Mouse (Mus musculus) forebrain, embryonic 16.5 days (tissue): ENCODE results near the gene Rab3d. TPM values are rescaled to one million over a fixed set of nuclear protein-coding genes. Genes with fewer than 3 reads are reported as not detected.

Experiments
- ATAC-seq: fragments of 200-750 bp; cut with Nextera tagmentation; 2 replicates; pipeline ENCODE4 v1.8.0; 2017; ENCODE audit warnings: mild to moderate bottlenecking, moderate library complexity
- H3K27ac ChIP-seq: fragments of 300-500 bp; sonication (generic); 2 replicates; pipeline ENCODE4 v1.5.1; 2014; ENCODE audit warnings: low read length, control low read depth
- H3K27me3 ChIP-seq: fragments of 300-500 bp; sonication (generic); replicated peaks from 2 replicates; pipeline ENCODE4 v1.6.1; 2014; ENCODE audit warnings: low read length; ENCODE audit not compliant: control insufficient read depth, insufficient read depth
- H3K36me3 ChIP-seq: fragments of 300-500 bp; sonication (generic); 2 replicates; pipeline ENCODE4 v1.6.1; 2014; ENCODE audit not compliant: control insufficient read depth, insufficient read depth
- H3K4me1 ChIP-seq: fragments of 300-500 bp; sonication (generic); replicated peaks from 2 replicates; pipeline ENCODE4 v1.6.1; 2014; ENCODE audit warnings: low read length; ENCODE audit not compliant: control insufficient read depth, insufficient read depth
- H3K4me2 ChIP-seq: fragments of 300-500 bp; sonication (generic); 2 replicates; pipeline ENCODE4 v1.6.1; 2014; ENCODE audit warnings: mild to moderate bottlenecking, low read length, control low read depth
- H3K4me3 ChIP-seq: fragments of 300-500 bp; sonication (generic); replicated peaks from 2 replicates; pipeline ENCODE4 v1.5.1; 2014; ENCODE audit warnings: mild to moderate bottlenecking, low read length, control low read depth
- H3K9ac ChIP-seq: fragments of 300-500 bp; sonication (generic); replicated peaks from 2 replicates; pipeline ENCODE4 v1.6.1; 2014; ENCODE audit warnings: low read depth, low read length, control low read depth
- H3K9me3 ChIP-seq: fragments of 300-500 bp; sonication (generic); 2 replicates; pipeline ENCODE4 v1.6.1; 2016; ENCODE audit warnings: low read length; ENCODE audit not compliant: control insufficient read depth
- WGBS: fragments of 180-500 bp; shearing (Covaris S2); extraction: QIAGEN DNeasy Blood & Tissue Kit; methylation state at CpG from one replicate; pipeline ENCODE4 v1.1.7; 2014; 5-methylcytosine and 5-hydroxymethylcytosine counted together
- polyA plus RNA-seq: library from polyadenylated mRNA; unstranded; fragments of >200 nt; fragmentation: Nextera tagmentation; extraction: Ambion mirVana; gene quantifications from 2 replicates; pipeline ENCODE4 v1.2.1, GENCODE M21; 2015

Gene Rab3d
- polyA plus RNA-seq, 1 experiment from 2014 or later: 37.4 TPM

- Histone ChIP-seq H3K9me3 (no peaks in the 10 kb centered on the region), H3K4me1 (peaks cover 10% of the 10 kb centered on the region), H3K27me3 (no peaks in the 10 kb centered on the region), H3K4me2 (no peak overlapping the region), H3K36me3 (no peaks in the 10 kb centered on the region), H3K4me3 (no peak overlapping the region), H3K27ac (no peak overlapping the region), H3K9ac (no peak overlapping the region)
- no peak for ATAC-seq
- WGBS: 55% methylated on average over 12 of the region's 12 CpGs
Measured at GRCm38 (mm10) chr9:21932445-21933137, 14.6 kb upstream of the Rab3d start.

DNA sequence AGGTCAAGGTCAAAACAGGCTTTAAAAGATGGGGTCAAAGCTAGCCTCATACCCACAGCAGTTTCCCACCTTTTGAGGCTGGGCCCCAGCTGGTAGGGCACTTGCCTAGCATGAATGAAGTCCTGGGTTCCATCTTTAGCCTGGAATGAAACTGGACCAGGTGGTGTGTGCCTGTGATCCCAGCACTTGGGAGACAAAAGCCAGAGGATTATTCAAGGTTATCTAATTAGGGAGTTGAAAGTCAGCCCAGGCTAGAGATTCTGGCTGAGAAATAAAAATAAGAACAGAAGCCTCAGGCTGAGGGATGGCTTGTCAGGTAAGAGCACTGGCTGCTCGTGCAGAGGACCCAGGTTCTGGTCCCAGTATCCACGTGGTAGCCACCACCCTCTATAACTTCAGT lies 14.0 kb upstream of the Rab3d start:
- Histone ChIP-seq H3K27ac (no peak overlapping the region), H3K9me3 (no peaks in the 10 kb centered on the region), H3K4me1 (peaks cover 8% of the 10 kb centered on the region), H3K9ac (no peak overlapping the region), H3K4me2 (no peak overlapping the region), H3K27me3 (no peaks in the 10 kb centered on the region), H3K4me3 (no peak overlapping the region), H3K36me3 (no peaks in the 10 kb centered on the region)
- WGBS: 68% methylated on average over 2 of the region's 2 CpGs
- no peak for ATAC-seq

DNA sequence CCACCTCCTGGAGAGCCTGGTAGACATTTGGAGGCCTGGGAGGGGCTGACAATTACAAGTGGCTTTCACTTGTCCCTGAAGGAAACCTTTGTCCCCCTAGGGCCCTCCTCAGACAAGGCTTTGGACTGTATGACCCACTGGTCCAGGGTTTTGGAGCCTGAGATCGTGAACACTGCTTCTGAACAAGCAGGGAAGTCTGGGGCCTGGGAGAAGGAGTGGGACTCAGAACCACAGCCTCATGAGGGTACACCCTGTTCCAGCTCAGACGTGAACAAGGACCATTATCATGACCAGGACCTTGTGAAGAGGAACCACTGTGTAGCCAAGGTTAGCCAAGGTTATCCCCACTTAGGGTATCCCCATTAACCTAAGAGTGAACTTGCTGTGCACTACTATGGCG lies 11.2 kb upstream of the Rab3d start:
- H3K4me3 ChIP-seq: no peak overlapping the region
- 83% methylated on average over 3 of the region's 3 CpGs for WGBS
- no peaks in the 10 kb centered on the region for H3K36me3 ChIP-seq
- H3K27me3 ChIP-seq: no peaks in the 10 kb centered on the region
- H3K27ac ChIP-seq: no peak overlapping the region
- no peaks in the 10 kb centered on the region for H3K9me3 ChIP-seq
- peaks cover 14% of the 10 kb centered on the region for H3K4me1 ChIP-seq
- H3K9ac ChIP-seq: no peak overlapping the region
- H3K4me2 ChIP-seq: no peak overlapping the region
- no peak for ATAC-seq

DNA sequence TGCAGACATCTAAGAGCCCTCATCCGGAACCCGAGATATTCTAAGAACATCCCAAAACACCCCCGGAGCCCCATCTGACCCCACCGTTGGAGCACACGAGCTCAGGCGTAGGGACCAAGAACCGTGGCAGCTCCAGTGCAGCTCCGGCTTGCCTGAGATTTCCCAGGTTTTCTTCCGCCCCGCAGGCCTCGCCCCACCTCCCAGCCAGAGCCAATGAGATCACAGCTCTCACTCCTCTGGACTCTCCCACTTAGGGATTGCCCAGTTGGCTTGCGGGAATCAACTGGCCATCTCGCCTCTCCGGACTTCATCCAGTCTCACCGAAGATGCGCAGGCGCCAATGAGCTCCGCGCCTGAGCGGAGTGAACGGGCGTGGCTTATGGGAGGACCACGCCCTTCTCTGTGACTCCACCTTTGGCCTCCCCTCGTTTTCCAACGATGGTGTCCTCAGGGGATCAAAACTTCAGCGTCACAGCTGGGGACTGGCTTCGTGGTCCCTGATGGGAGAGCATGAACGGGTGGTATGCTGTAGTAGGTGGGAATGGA lies 9.3 kb upstream of the Rab3d start, which contains the start of the genes Ccdc159 and Tmem205:
Ccdc159 (plus strand) TSS at position 264 of the 546 bp plus-strand sequence.
Tmem205 (minus strand) TSS at position 349 of the 546 bp plus-strand sequence.
- H3K9ac ChIP-seq: peak within 1 kb of the TSS; percentile 78
- under 1% methylated on average over 28 of the region's 28 CpGs for WGBS
- H3K4me2 ChIP-seq: peak within 1 kb of the TSS; percentile 66
- H3K27me3 ChIP-seq: no peaks in the 10 kb centered on the region
- no peaks in the 10 kb centered on the region for H3K9me3 ChIP-seq
- peak; percentile 96 for ATAC-seq
- H3K4me1 ChIP-seq: peaks cover 14% of the 10 kb centered on the region
- H3K27ac ChIP-seq: peak within 1 kb of the TSS; percentile 62
- peak within 1 kb of the TSS; percentile 58 for H3K4me3 ChIP-seq
- H3K36me3 ChIP-seq: no peaks in the 10 kb centered on the region

DNA sequence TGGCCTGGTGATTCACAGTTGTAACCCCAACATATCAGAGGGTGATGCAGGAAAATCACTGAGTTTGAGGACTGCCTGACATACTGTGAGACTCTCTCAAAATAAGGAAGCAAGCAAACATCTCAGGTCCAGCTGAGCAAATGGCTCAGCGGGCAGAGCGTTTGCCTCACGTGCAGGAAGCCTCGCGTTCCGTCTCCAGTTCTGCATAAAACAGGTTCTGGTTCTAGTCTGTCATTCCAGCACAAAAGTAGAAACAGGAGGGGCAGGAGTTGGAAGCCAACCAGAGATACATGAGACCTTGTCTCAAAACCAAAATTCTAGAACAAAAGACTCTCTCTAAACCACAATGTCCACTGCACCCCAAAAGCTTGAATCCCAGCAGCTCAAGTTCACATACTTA lies 8.8 kb upstream of the Rab3d start:
- WGBS: 5% methylated on average over 6 of the region's 6 CpGs
- 0 out of 2 replicates have a peak, but pooled peaks have one; percentile 5 for ATAC-seq

GRCm38 (mm10) chr9:21926155-21926554 lies 8.2 kb upstream of the Rab3d start:
- Histone ChIP-seq H3K4me1 (peaks cover 14% of the 10 kb centered on the region), H3K4me2 (peak overlapping the region; percentile 66), H3K27me3 (no peaks in the 10 kb centered on the region), H3K4me3 (peak overlapping the region; percentile 58; the same call in 1 of the 2 replicates), H3K9me3 (no peaks in the 10 kb centered on the region), H3K36me3 (no peaks in the 10 kb centered on the region), H3K27ac (no peak overlapping the region), H3K9ac (no peak overlapping the region)
- no peak for ATAC-seq
- WGBS: 79% methylated on average over 6 of the region's 6 CpGs

More for the DNA sequence above, 8.8 kb upstream of the Rab3d start:
- H3K4me3 ChIP-seq: peak overlapping the region; percentile 58
- peak overlapping the region; percentile 62 for H3K27ac ChIP-seq
- peak overlapping the region; percentile 66 for H3K4me2 ChIP-seq
- H3K27me3 ChIP-seq: no peaks in the 10 kb centered on the region
- no peaks in the 10 kb centered on the region for H3K9me3 ChIP-seq
- H3K4me1 ChIP-seq: peaks cover 14% of the 10 kb centered on the region
- H3K36me3 ChIP-seq: no peaks in the 10 kb centered on the region
- H3K9ac ChIP-seq: peak overlapping the region; percentile 78

DNA sequence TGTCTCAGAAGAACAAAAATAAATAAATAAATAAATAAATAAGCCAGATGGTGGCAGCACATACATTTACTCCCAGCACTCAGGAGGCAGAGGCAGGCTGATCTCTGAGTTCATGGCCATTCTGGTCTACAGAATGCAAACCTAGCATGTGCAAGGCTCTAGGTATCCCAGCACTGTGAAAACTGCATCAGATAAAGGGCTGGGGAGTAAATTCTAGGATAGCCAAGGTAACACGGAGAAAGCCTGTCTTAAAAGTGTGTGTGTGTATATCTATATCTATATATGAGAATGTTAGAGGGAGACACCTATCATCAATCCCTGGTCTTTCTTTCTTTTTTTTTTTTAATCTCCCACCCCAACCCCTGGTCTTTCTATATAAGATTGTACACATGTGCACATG lies 7.5 kb upstream of the Rab3d start:
- H3K27ac ChIP-seq: no peak overlapping the region
- ATAC-seq: no peak
- no peak overlapping the region for H3K9ac ChIP-seq
- H3K9me3 ChIP-seq: no peaks in the 10 kb centered on the region
- no peak overlapping the region for H3K4me3 ChIP-seq
- peaks cover 14% of the 10 kb centered on the region for H3K4me1 ChIP-seq
- 100% methylated on average over 1 of the region's 1 CpGs for WGBS
- H3K27me3 ChIP-seq: no peaks in the 10 kb centered on the region
- H3K36me3 ChIP-seq: no peaks in the 10 kb centered on the region
- H3K4me2 ChIP-seq: no peak overlapping the region

DNA sequence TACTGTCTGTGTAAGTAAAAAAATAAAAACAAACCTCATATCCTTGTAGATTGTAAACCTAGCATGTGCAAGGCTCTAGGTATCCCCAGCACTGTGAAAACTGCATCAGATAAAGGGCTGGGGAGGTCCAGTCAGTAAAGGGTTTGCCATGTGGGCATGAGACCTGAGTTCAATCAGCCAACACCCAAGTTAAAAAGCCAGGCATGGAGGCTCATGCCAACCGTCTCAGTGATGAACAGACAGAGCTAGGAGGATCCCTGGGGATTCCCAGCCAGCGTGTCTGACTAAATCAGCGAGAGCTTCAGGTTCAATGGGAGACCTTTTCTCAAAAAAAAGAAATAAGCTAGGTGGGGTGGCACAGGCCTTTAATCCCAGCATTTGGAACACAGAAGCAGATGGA lies 7.0 kb upstream of the Rab3d start:
- H3K27me3 ChIP-seq: no peaks in the 10 kb centered on the region
- H3K4me2 ChIP-seq: no peak overlapping the region
- 87% methylated on average over 3 of the region's 3 CpGs for WGBS
- H3K36me3 ChIP-seq: no peaks in the 10 kb centered on the region
- no peak overlapping the region for H3K9ac ChIP-seq
- no peak overlapping the region for H3K27ac ChIP-seq
- no peaks in the 10 kb centered on the region for H3K9me3 ChIP-seq
- no peak overlapping the region for H3K4me3 ChIP-seq
- H3K4me1 ChIP-seq: peaks cover 14% of the 10 kb centered on the region
- no peak for ATAC-seq

GRCm38 (mm10) chr9:21924099-21924493 lies 6.1 kb upstream of the Rab3d start:
- no peak for ATAC-seq
- Histone ChIP-seq H3K9me3 (no peaks in the 10 kb centered on the region), H3K36me3 (no peaks in the 10 kb centered on the region), H3K4me2 (no peak overlapping the region), H3K9ac (no peak overlapping the region), H3K27ac (no peak overlapping the region), H3K4me1 (peaks cover 14% of the 10 kb centered on the region), H3K4me3 (no peak overlapping the region), H3K27me3 (no peaks in the 10 kb centered on the region)
- 72% methylated on average over 6 of the region's 6 CpGs for WGBS
